Mouse (Mus musculus) left cerebral cortex, adult 8-10 months (tissue): ENCODE measurements around the gene Cacna2d4. TPM values are rescaled to one million over a fixed set of nuclear protein-coding genes. Genes with fewer than 3 reads are reported as not detected.

Source experiments
- DNase-seq, 2 experiments: peaks; one replicate each; pipeline ENCODE4 v3.0.0; 2022; ENCODE audit warnings: low spot score in 2 of 2
- total RNA-seq, 4 experiments: library from RNA; stranded (reverse); gene quantifications; 2 replicates each; pipeline ENCODE4 v1.2.4; 2022

Gene Cacna2d4
- total RNA-seq, 4 experiments from 2014 or later, result 1.5 to 4.6 (median 2.8) TPM

GRCm38 (mm10) chr6:119310176-119310575 is 73.8 kb downstream of the Cacna2d4 start:
- peak in 1 of 2 experiments; percentile 89 for DNase-seq

GRCm38 (mm10) chr6:119312381-119312780 is 76.1 kb downstream of the Cacna2d4 start:
- no peak for DNase-seq

GRCm38 (mm10) chr6:119313096-119313495 is 76.8 kb downstream of the Cacna2d4 start:
- DNase-seq, result no peak

GRCm38 (mm10) chr6:119313588-119314375 is 77.5 kb downstream of the Cacna2d4 start:
- DNase-seq, result peak in 1 of 2 experiments; percentile 3

GRCm38 (mm10) chr6:119314751-119315476 is 78.6 kb downstream of the Cacna2d4 start:
- DNase-seq, result peak in 1 of 2 experiments; percentile 16

GRCm38 (mm10) chr6:119318732-119319131 is 82.4 kb downstream of the Cacna2d4 start:
- no peak for DNase-seq

- DNase-seq, result no peak
Measured at GRCm38 (mm10) chr6:119319358-119319757, 83.0 kb downstream of the Cacna2d4 start.

- no peak for DNase-seq
Measured at GRCm38 (mm10) chr6:119320481-119320880, 84.2 kb downstream of the Cacna2d4 start.

GRCm38 (mm10) chr6:119321752-119322151 is 85.4 kb downstream of the Cacna2d4 start:
- no peak for DNase-seq

GRCm38 (mm10) chr6:119324776-119325175 is 88.5 kb downstream of the Cacna2d4 start:
- no peak for DNase-seq

GRCm38 (mm10) chr6:119325978-119326377 is 89.7 kb downstream of the Cacna2d4 start:
- DNase-seq, result no peak

GRCm38 (mm10) chr6:119326541-119326940 is 90.2 kb downstream of the Cacna2d4 start:
- DNase-seq, result no peak

- DNase-seq, result no peak
Measured at GRCm38 (mm10) chr6:119328521-119329115, 92.3 kb downstream of the Cacna2d4 start.

- DNase-seq, result peak in 1 of 2 experiments; percentile 97
Measured at GRCm38 (mm10) chr6:119329215-119329714, 92.9 kb downstream of the Cacna2d4 start.

GRCm38 (mm10) chr6:119329936-119330335 is 93.6 kb downstream of the Cacna2d4 start:
- no peak for DNase-seq

GRCm38 (mm10) chr6:119330506-119330905 is 94.2 kb downstream of the Cacna2d4 start, which contains the start of gene Lrtm2:
TSS of gene Lrtm2 (minus strand) at chr6:119330766.
- peak in 1 of 2 experiments; percentile 76 for DNase-seq

- DNase-seq, result no peak
Measured at GRCm38 (mm10) chr6:119332111-119332510, 95.8 kb downstream of the Cacna2d4 start.

- DNase-seq, result no peak
Measured at GRCm38 (mm10) chr6:119333202-119333601, 96.9 kb downstream of the Cacna2d4 start.

GRCm38 (mm10) chr6:119333831-119334230 is 97.5 kb downstream of the Cacna2d4 start:
- no peak for DNase-seq

- no peak for DNase-seq
Measured at GRCm38 (mm10) chr6:119336124-119336523, 99.8 kb downstream of the Cacna2d4 start.

- no peak for DNase-seq
Measured at GRCm38 (mm10) chr6:119337287-119337686, 101.0 kb downstream of the Cacna2d4 start.
